Mouse (Mus musculus) mouse trophoblast stem cell (cell line): ENCODE results near the gene Mc3r.

Source experiments
- in situ Hi-C, 2 experiments: fragments of 300-500 bp; cut with MseI, MboI; formaldehyde crosslinking; loops; 2 replicates in 1 of 2; 3 replicates in 1 of 2; pipeline ENCODE4 v1.15.1; 2025

Gene Mc3r

GRCm38 (mm10) chr2:172292525-172293405 lies 44.5 kb downstream of the Mc3r start:
- in situ Hi-C loops, result no loop called here

- in situ Hi-C loops, result no loop called here
Measured at GRCm38 (mm10) chr2:172298083-172298482, 49.8 kb downstream of the Mc3r start.

- in situ Hi-C loops, result no loop called here
Measured at GRCm38 (mm10) chr2:172298542-172298941, 50.2 kb downstream of the Mc3r start.

GRCm38 (mm10) chr2:172299126-172299921 lies 51.0 kb downstream of the Mc3r start:
- in situ Hi-C loops, result no loop called here
